Mouse (Mus musculus) kidney, embryonic 15.5 days (tissue): ENCODE data around the gene BC017158. TPM values are rescaled to one million over a fixed set of nuclear protein-coding genes. Genes with fewer than 3 reads are reported as not detected.

Experiments used
- ATAC-seq: fragments of 200-750 bp; cut with Nextera tagmentation; replicated peaks from 2 replicates; pipeline ENCODE4 v1.8.0; 2017; ENCODE audit warnings: moderate TSS enrichment; ENCODE audit not compliant: low FRiP score
- H3K27ac ChIP-seq: fragments of 300-500 bp; sonication (generic); 2 replicates; pipeline ENCODE4 v1.5.1; 2015; ENCODE audit warnings: mild to moderate bottlenecking, inconsistent platforms
- H3K27me3 ChIP-seq: fragments of 300-500 bp; sonication (generic); 2 replicates; pipeline ENCODE4 v1.6.1; 2015; ENCODE audit warnings: inconsistent platforms
- H3K36me3 ChIP-seq: fragments of 300-500 bp; sonication (generic); 2 replicates; pipeline ENCODE4 v1.6.1; 2015; ENCODE audit warnings: inconsistent platforms
- H3K4me1 ChIP-seq: fragments of 300-500 bp; sonication (generic); 2 replicates; pipeline ENCODE4 v1.6.1; 2015; ENCODE audit warnings: inconsistent platforms
- H3K4me2 ChIP-seq: fragments of 300-500 bp; sonication (generic); 2 replicates; pipeline ENCODE4 v1.6.1; 2015; ENCODE audit warnings: moderate library complexity, mild to moderate bottlenecking, inconsistent platforms
- H3K4me3 ChIP-seq: fragments of 300-500 bp; sonication (generic); replicated peaks from 2 replicates; pipeline ENCODE4 v1.5.1; 2015; ENCODE audit warnings: mild to moderate bottlenecking, inconsistent platforms
- H3K9ac ChIP-seq: fragments of 300-500 bp; sonication (generic); 2 replicates; pipeline ENCODE4 v1.6.1; 2015; ENCODE audit warnings: mild to moderate bottlenecking, inconsistent platforms
- H3K9me3 ChIP-seq: fragments of 300-500 bp; sonication (generic); replicated peaks from 2 replicates; pipeline ENCODE4 v1.6.1; 2016; ENCODE audit warnings: inconsistent platforms
- WGBS: fragments of 180-500 bp; shearing (Covaris S2); methylation state at CpG from one replicate; pipeline ENCODE4 v1.1.7; 2015; ENCODE audit warnings: mixed read lengths; 5-methylcytosine and 5-hydroxymethylcytosine counted together
- polyA plus RNA-seq: library from polyadenylated mRNA; unstranded; fragments of >200 nt; fragmentation: Nextera tagmentation; extraction: Ambion mirVana; gene quantifications from 2 replicates; pipeline ENCODE4 v1.2.1, GENCODE M21; 2015

BC017158 gene
- polyA plus RNA-seq, 1 experiment from 2014 or later = 31.7 TPM

- ATAC-seq = no peak
These were observed 43.0 kb downstream of the BC017158 start for GRCm38 (mm10) chr7:128254978-128255377.

GRCm38 (mm10) chr7:128252609-128253008 lies 45.4 kb downstream of the BC017158 start:
- Histone ChIP-seq H3K4me2 (peak overlapping the region; percentile 57), H3K9ac (no peak overlapping the region)
- no peak for ATAC-seq

More at GRCm38 (mm10) chr7:128254978-128255377, 43.0 kb downstream of the BC017158 start:
- Histone ChIP-seq H3K4me2 (no peak overlapping the region), H3K4me1 (peaks cover 22% of the 10 kb centered on the region), H3K36me3 (peaks cover 29% of the 10 kb centered on the region; the same call in 1 of the 2 replicates), H3K9ac (no peak overlapping the region), H3K9me3 (no peaks in the 10 kb centered on the region), H3K4me3 (no peak overlapping the region), H3K27me3 (no peaks in the 10 kb centered on the region; the same call in 1 of the 2 replicates), H3K27ac (no peak overlapping the region)
- 68% methylated on average over 2 of the region's 2 CpGs for WGBS

GRCm38 (mm10) chr7:128251946-128252345 lies 46.0 kb downstream of the BC017158 start:
- H3K9ac ChIP-seq = peak overlapping the region; percentile 25; the same call in 1 of the 2 replicates
- no peak for ATAC-seq
- WGBS = 45% methylated on average over 12 of the region's 12 CpGs
- peak overlapping the region; percentile 57 for H3K4me2 ChIP-seq
- H3K9me3 ChIP-seq = no peaks in the 10 kb centered on the region
- H3K4me3 ChIP-seq = peak overlapping the region; percentile 33
- H3K27ac ChIP-seq = no peak overlapping the region
- no peaks in the 10 kb centered on the region for H3K27me3 ChIP-seq
- H3K36me3 ChIP-seq = peaks cover 35% of the 10 kb centered on the region; the same call in 1 of the 2 replicates
- H3K4me1 ChIP-seq = peaks cover 25% of the 10 kb centered on the region

More at GRCm38 (mm10) chr7:128252609-128253008, 45.4 kb downstream of the BC017158 start:
- Histone ChIP-seq H3K4me3 (peak overlapping the region; percentile 33), H3K27ac (no peak overlapping the region), H3K36me3 (peaks cover 35% of the 10 kb centered on the region; the same call in 1 of the 2 replicates), H3K27me3 (no peaks in the 10 kb centered on the region), H3K4me1 (peaks cover 28% of the 10 kb centered on the region), H3K9me3 (no peaks in the 10 kb centered on the region)
- WGBS = 12% methylated on average over 24 of the region's 24 CpGs

GRCm38 (mm10) chr7:128249998-128250397 lies 48.0 kb downstream of the BC017158 start:
- Histone ChIP-seq H3K4me3 (no peak overlapping the region), H3K4me2 (no peak overlapping the region), H3K9me3 (no peaks in the 10 kb centered on the region), H3K4me1 (peaks cover 34% of the 10 kb centered on the region), H3K36me3 (peaks cover 39% of the 10 kb centered on the region), H3K9ac (no peak overlapping the region), H3K27ac (no peak overlapping the region), H3K27me3 (no peaks in the 10 kb centered on the region)
- WGBS = 86% methylated on average over 5 of the region's 5 CpGs
- ATAC-seq = no peak

- Histone ChIP-seq H3K9ac (peak overlapping the region; percentile 26), H3K36me3 (peaks cover 44% of the 10 kb centered on the region), H3K4me2 (peak overlapping the region; percentile 76), H3K27me3 (no peaks in the 10 kb centered on the region), H3K4me1 (peaks cover 34% of the 10 kb centered on the region), H3K27ac (no peak overlapping the region), H3K4me3 (peak overlapping the region; percentile 60), H3K9me3 (no peaks in the 10 kb centered on the region)
- WGBS = 79% methylated on average over 10 of the region's 10 CpGs
- no peak for ATAC-seq
These were observed 49.6 kb downstream of the BC017158 start for GRCm38 (mm10) chr7:128248081-128249042.

- Histone ChIP-seq H3K36me3 (peaks cover 46% of the 10 kb centered on the region), H3K27ac (peak overlapping the region; percentile 92), H3K27me3 (no peaks in the 10 kb centered on the region), H3K9ac (peak overlapping the region; percentile 69), H3K4me1 (peaks cover 29% of the 10 kb centered on the region), H3K4me3 (peak overlapping the region; percentile 60), H3K9me3 (no peaks in the 10 kb centered on the region), H3K4me2 (peak overlapping the region; percentile 76)
- ATAC-seq = peak; percentile 72
- under 1% methylated on average over 13 of the region's 13 CpGs for WGBS
These were observed 50.5 kb downstream of the BC017158 start for GRCm38 (mm10) chr7:128247443-128247842.

GRCm38 (mm10) chr7:128246496-128247391 lies 51.2 kb downstream of the BC017158 start, which contains the start of gene Tgfb1i1:
Tgfb1i1 (plus strand) TSS chr7:128246812.
- peak; percentile 71 for ATAC-seq
- no peaks in the 10 kb centered on the region for H3K9me3 ChIP-seq

DNA sequence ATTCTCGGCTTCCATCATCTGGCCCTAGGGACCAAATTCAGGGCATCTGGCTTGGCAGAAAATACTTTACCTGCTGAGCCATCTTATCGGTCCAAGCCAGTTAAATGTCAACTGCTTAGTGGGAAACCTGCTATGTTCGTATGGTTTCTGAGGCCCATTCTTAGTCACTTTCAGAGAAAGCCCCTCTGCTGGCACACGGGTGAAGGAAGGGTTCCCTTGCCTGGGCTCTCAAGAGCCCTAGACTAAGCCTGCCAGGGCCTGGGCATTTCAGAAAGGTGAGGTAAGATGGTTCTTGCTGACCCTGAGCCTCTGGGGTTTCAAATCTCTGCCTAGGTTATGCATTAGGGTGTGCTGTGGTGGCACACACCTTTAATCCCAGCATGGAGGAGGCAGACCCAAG lies 52.4 kb downstream of the BC017158 start:
- H3K9me3 ChIP-seq = no peaks in the 10 kb centered on the region
- no peak overlapping the region for H3K4me3 ChIP-seq
- H3K4me2 ChIP-seq = no peak overlapping the region
- H3K4me1 ChIP-seq = peaks cover 19% of the 10 kb centered on the region
- H3K27ac ChIP-seq = 0 out of 2 replicates have a peak overlapping the region, but pooled peaks have one; percentile 92
- 0 out of 2 replicates have a peak overlapping the region, but pooled peaks have one; percentile 69 for H3K9ac ChIP-seq
- WGBS = 92% methylated on average over 4 of the region's 4 CpGs
- H3K27me3 ChIP-seq = no peaks in the 10 kb centered on the region
- no peak for ATAC-seq
- H3K36me3 ChIP-seq = peaks cover 54% of the 10 kb centered on the region

More at GRCm38 (mm10) chr7:128246496-128247391, 51.2 kb downstream of the BC017158 start, which contains the start of gene Tgfb1i1:
- WGBS = 3% methylated on average over 28 of the region's 30 CpGs
- peaks cover 48% of the 10 kb centered on the region for H3K36me3 ChIP-seq
- H3K4me3 ChIP-seq = peak within 1 kb of the TSS; percentile 60
- peak within 1 kb of the TSS; percentile 69 for H3K9ac ChIP-seq
- H3K27me3 ChIP-seq = no peaks in the 10 kb centered on the region
- H3K27ac ChIP-seq = peak within 1 kb of the TSS; percentile 92
- peak within 1 kb of the TSS; percentile 76 for H3K4me2 ChIP-seq
- H3K4me1 ChIP-seq = peaks cover 22% of the 10 kb centered on the region

DNA sequence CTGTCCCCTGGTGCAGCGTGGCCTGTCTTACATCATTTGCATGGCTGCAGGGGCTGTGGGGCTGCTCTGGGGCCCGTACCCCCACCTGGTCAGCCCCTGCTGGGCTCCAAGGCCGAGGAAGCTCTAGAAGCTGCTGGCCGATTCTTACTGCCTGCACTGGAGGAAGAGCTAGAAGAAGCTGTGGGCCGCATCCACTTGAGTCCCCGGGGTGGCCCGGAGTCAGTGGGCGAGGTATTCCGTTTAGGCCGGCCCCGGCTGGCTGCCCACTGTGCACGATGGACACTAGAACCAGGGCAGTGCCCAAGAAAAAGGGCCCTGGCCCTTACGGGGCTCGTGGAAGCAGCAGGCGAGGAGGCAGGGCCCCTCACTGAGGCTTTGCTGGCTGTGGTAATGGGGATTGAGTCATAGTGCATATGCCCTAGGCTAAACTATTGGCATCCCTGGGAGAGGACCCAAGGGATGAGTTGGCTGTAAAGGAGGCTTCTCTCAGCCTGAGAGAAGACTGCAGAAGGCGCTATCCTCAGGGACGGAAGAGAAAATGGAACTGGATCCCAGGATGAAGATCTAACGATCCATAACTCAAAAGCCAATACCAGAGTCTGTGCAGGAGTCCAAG lies 53.5 kb downstream of the BC017158 start:
- Histone ChIP-seq H3K4me2 (no peak overlapping the region), H3K4me1 (peaks cover 25% of the 10 kb centered on the region), H3K4me3 (no peak overlapping the region), H3K9ac (no peak overlapping the region), H3K36me3 (peaks cover 57% of the 10 kb centered on the region), H3K27ac (no peak overlapping the region), H3K27me3 (no peaks in the 10 kb centered on the region), H3K9me3 (no peaks in the 10 kb centered on the region)
- WGBS = 92% methylated on average over 18 of the region's 18 CpGs
- ATAC-seq = no peak

GRCm38 (mm10) chr7:128243921-128244320 lies 54.0 kb downstream of the BC017158 start:
- Histone ChIP-seq H3K9ac (no peak overlapping the region), H3K36me3 (peaks cover 53% of the 10 kb centered on the region), H3K4me3 (no peak overlapping the region), H3K27me3 (no peaks in the 10 kb centered on the region), H3K4me2 (no peak overlapping the region), H3K4me1 (peaks cover 30% of the 10 kb centered on the region), H3K9me3 (no peaks in the 10 kb centered on the region), H3K27ac (no peak overlapping the region)
- 67% methylated on average over 10 of the region's 10 CpGs for WGBS
- no peak for ATAC-seq

DNA sequence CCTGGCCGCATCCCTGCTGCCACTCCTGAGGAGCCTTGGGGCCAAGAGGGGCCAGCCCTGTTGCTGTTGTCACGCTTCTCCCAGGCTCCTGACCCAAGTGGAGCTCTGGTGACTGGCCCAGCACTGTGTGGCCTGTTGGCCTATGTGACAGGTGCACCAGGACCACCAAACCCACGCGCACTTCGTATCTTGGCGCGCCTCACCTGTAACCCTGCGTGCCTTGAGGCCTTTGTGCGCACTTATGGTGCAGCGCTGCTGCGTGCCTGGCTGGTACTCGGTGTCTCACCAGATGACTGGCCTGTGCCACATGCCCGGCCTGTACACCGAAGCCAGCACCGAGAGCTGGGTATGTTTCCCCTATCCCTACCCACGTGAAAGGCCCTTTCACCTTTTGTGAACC lies 55.6 kb downstream of the BC017158 start:
- Histone ChIP-seq H3K9ac (no peak overlapping the region), H3K9me3 (no peaks in the 10 kb centered on the region), H3K36me3 (peaks cover 53% of the 10 kb centered on the region), H3K27me3 (no peaks in the 10 kb centered on the region), H3K4me2 (no peak overlapping the region), H3K27ac (no peak overlapping the region), H3K4me1 (peaks cover 29% of the 10 kb centered on the region), H3K4me3 (no peak overlapping the region)
- WGBS = 93% methylated on average over 16 of the region's 16 CpGs
- no peak for ATAC-seq
